Mouse (Mus musculus) megakaryocyte, embryonic 14.5 days (primary cell): ENCODE results near the gene Sptssb. TPM values are rescaled to one million over a fixed set of nuclear protein-coding genes. Genes with fewer than 3 reads are reported as not detected.

Experiments used
- H3K27me3 ChIP-seq: replicated peaks from 2 replicates; pipeline ENCODE3; 2012; ENCODE audit warnings: inconsistent platforms
- H3K36me3 ChIP-seq: replicated peaks from 2 replicates; pipeline ENCODE3; 2012; ENCODE audit warnings: low read length, inconsistent platforms, mixed read lengths
- H3K4me1 ChIP-seq: 2 replicates; pipeline ENCODE4 v1.6.1; 2012; ENCODE audit warnings: inconsistent platforms
- H3K4me3 ChIP-seq: replicated peaks from 2 replicates; pipeline ENCODE3; 2012; ENCODE audit warnings: moderate library complexity, mild to moderate bottlenecking, inconsistent platforms
- H3K9me3 ChIP-seq: 2 replicates; pipeline ENCODE4 v1.6.1; 2012; ENCODE audit warnings: inconsistent platforms
- FLI1 ChIP-seq: IDR thresholded peaks from 2 replicates; pipeline ENCODE4 v1.6.1; 2012; ENCODE audit warnings: low read length, inconsistent platforms, mixed read lengths
- GATA1 ChIP-seq: IDR thresholded peaks from 3 replicates; pipeline ENCODE4 v1.6.1; 2012; ENCODE audit warnings: mixed read lengths, low read length, inconsistent platforms, borderline replicate concordance
- polyA plus RNA-seq: library from polyadenylated mRNA; stranded (reverse); fragments of >175 nt; gene quantifications from 2 replicates; pipeline ENCODE4 v1.2.3, GENCODE M21; 2012; ENCODE audit warnings: low replicate concordance; ENCODE audit not compliant: insufficient read depth

The Sptssb gene
- polyA plus RNA-seq, 1 experiment: not detected

DNA sequence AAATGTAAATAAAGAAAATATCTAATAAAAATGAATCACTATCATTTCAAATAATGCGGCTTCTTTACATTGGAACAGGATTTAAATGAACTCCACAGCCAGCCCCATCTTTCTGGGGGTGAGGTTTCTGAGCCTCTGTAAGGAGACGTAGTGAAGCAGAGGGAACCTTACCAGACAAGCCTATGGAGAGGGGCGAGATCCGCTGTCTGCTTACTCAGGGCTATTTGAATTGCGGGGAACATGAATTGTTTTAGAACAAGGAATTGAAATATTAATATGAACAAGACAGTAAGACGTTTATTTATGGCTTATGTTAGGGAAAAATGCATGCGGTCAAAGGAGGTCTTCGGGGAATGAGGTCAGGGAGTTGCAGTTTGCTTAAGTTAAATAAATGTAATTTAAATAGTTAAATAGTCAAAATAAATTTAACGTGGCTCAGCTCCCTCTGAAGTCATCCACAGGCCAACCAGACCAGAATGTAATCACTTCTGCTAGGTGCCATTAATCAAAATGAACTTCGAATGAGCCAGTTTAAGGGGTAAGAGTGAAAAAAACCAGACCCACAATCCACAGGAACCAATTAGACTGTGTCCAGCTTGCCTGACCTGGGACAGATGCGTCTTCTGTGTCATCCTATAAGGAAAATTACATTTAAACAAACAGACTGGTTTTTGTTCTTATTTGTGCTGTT, 46.6 kb downstream of the Sptssb start:
- TF ChIP-seq FLI1 (no peak), GATA1 (no peak)
- H3K4me1 ChIP-seq: no peaks in the 10 kb centered on the region
- H3K9me3 ChIP-seq: no peaks in the 10 kb centered on the region; the same call in 1 of the 2 replicates
- no peaks in the 10 kb centered on the region for H3K36me3 ChIP-seq
- no peak overlapping the region for H3K4me3 ChIP-seq
- no peaks in the 10 kb centered on the region for H3K27me3 ChIP-seq

DNA sequence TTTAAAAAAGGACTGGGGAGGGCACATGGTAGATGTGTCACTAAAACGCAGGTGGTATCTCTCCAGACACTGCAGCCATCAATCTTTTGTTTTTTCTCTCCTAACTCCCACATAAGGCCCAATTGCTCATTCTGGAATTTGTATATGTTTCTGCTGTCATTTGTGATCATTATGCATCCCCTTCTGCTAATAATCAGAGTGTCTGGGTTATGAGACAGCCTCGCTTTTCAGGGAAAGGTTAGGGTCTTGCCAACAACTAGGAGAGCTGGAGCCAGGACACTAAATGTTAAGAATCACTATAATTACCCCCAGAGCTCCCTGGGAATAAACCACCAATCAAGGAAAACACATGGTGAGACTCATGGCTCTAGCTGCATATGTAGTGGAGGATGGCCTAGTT, 47.3 kb downstream of the Sptssb start:
- Histone ChIP-seq H3K4me3 (no peak overlapping the region), H3K9me3 (no peaks in the 10 kb centered on the region; the same call in 1 of the 2 replicates), H3K36me3 (no peaks in the 10 kb centered on the region), H3K27me3 (no peaks in the 10 kb centered on the region), H3K4me1 (no peaks in the 10 kb centered on the region)
- TF ChIP-seq FLI1 (no peak), GATA1 (no peak)

DNA sequence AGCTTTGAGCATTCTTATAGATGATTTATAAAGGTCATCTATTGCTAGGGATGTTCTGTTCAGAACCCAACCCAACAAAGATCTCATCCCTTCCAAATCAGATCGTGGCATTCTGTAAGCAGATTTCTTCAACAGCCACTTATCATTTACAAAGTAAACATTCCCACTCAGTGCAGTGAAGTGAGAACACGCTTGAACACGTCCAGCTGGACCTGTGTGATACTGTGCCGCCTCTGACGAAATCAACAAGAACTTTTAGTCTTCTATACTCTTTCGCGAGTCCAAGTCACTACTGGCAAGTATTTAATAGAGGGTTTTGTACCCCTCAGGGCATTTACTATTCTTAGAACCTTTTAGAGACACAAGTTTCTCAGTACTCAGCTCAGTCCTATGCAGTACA, 51.3 kb downstream of the Sptssb start:
- no peak overlapping the region for H3K4me3 ChIP-seq
- no peaks in the 10 kb centered on the region; the same call in 1 of the 2 replicates for H3K9me3 ChIP-seq
- no peaks in the 10 kb centered on the region for H3K27me3 ChIP-seq
- no peaks in the 10 kb centered on the region for H3K36me3 ChIP-seq
- no peaks in the 10 kb centered on the region for H3K4me1 ChIP-seq
- TF ChIP-seq GATA1 (no peak), FLI1 (no peak)

DNA sequence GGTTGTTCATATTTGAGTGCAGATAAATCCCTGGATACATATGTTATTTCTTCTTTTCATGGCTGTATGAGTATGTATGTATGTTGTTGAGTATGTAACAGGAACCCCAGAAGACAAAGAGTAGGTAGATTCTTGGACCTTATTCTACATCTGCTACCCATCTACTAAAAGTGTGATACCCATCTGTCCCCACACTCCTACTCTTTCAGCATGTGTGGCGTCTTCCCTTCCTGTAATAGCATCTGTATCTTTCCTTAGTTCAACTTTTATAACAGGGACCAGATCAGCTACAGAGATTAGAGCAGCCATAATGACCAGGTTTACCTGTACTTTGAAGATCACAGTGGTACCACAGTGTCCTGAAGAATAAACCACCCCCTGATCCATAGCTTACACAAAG, 56.6 kb downstream of the Sptssb start:
- no peak overlapping the region for H3K4me3 ChIP-seq

DNA sequence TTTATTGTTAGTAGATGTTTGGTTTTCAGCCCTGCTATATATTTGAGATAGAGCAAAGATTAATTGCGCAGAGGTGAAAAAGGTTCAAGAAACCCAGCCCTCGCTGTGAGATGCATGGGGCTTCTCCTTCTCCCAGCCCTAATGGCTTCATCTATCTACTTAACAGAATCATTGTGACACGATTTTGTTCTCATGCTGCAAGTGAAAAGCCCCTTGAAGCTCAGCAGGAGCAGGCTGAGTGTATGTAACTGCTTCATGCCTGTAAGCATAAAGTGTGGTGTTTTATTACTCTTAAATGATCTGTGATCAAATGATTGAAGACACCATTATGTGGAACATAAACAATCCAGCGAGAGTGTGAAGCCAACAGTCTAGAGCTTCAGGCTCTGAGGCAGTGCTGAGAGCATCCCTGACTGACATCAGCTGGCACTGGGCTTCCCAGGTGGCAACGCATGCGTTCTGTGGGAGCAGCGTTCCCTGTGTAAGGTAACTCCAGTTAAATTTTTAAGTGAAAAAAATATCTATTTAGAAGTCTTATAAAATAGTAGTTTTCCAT, 58.8 kb downstream of the Sptssb start:
- Histone ChIP-seq H3K36me3 (no peaks in the 10 kb centered on the region), H3K27me3 (no peaks in the 10 kb centered on the region), H3K4me3 (no peak overlapping the region), H3K4me1 (no peaks in the 10 kb centered on the region), H3K9me3 (no peaks in the 10 kb centered on the region)
- no peak for TF ChIP-seq FLI1
- no peak for TF ChIP-seq GATA1

More for the DNA sequence above, 56.6 kb downstream of the Sptssb start:
- TF ChIP-seq FLI1 (no peak), GATA1 (no peak)
- Histone ChIP-seq H3K27me3 (no peaks in the 10 kb centered on the region), H3K4me1 (no peaks in the 10 kb centered on the region), H3K9me3 (no peaks in the 10 kb centered on the region), H3K36me3 (no peaks in the 10 kb centered on the region)

DNA sequence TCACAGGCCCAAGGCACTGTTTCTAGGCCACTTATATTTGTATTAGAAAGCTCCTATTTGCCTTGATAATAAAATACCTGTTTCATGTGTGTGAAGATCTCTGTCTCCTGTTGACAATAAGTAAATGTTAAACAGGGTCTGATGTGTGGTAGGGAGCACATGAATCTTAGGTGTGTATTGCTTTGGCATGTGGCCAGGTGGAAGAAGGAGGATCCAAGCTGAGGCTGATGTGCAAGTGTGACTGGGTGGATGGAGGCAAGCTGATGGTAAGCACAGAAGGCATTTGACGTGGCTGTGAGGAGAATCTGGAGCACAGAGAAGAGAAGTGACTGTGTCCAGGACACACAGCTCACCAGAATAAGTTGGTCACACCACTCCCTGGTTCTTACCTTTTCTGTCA, 60.6 kb downstream of the Sptssb start:
- Histone ChIP-seq H3K27me3 (no peaks in the 10 kb centered on the region), H3K4me3 (no peak overlapping the region)
- TF ChIP-seq GATA1 (no peak), FLI1 (no peak)

DNA sequence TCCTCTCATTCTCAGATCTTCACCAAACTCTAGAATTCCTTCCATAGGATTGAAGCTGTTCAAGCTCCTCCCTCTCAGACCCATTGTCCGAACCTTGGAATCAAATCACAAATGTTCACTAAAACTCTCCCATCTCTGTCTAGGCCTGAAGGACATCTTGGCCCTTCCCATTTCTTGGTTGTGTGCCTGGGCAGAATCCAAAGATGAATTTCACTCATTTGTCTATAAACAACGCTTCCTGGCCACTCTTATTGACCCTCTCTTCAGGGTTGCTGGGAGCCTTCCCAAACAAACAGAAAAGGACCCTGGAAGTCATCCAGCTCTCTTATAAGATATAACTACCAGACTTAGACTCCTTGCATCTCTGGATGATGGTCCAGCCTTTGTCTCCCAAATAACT, 61.8 kb downstream of the Sptssb start:
- Histone ChIP-seq H3K4me3 (no peak overlapping the region), H3K36me3 (no peaks in the 10 kb centered on the region), H3K27me3 (no peaks in the 10 kb centered on the region), H3K9me3 (peaks cover 17% of the 10 kb centered on the region), H3K4me1 (no peaks in the 10 kb centered on the region)
- no peak for TF ChIP-seq GATA1

More for the DNA sequence above, 60.6 kb downstream of the Sptssb start:
- H3K9me3 ChIP-seq: peaks cover 7% of the 10 kb centered on the region; the same call in 1 of the 2 replicates
- no peaks in the 10 kb centered on the region for H3K4me1 ChIP-seq
- H3K36me3 ChIP-seq: no peaks in the 10 kb centered on the region

DNA sequence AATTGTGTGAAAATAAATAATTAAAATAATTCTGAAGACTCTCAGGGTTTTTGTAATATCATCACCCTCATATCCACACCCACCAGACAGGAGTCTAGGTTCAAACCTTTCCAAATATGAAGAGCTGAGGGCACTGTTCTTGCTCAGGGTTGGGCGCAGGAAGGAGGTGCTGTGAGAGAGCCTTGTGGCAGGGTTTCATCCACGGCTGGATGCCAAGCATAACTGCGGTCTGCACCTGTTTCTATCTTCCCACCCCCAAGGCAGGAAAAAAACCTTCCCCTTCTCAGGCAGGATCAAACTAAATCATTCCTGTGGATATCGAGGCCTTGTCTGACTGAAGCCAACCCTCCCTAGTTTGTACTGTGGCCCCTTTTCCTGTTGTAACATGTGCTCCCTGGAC, 62.2 kb downstream of the Sptssb start:
- Histone ChIP-seq H3K4me3 (no peak overlapping the region), H3K4me1 (no peaks in the 10 kb centered on the region), H3K9me3 (peaks cover 19% of the 10 kb centered on the region), H3K27me3 (no peaks in the 10 kb centered on the region), H3K36me3 (no peaks in the 10 kb centered on the region)
- no peak for TF ChIP-seq GATA1
- TF ChIP-seq FLI1: no peak

DNA sequence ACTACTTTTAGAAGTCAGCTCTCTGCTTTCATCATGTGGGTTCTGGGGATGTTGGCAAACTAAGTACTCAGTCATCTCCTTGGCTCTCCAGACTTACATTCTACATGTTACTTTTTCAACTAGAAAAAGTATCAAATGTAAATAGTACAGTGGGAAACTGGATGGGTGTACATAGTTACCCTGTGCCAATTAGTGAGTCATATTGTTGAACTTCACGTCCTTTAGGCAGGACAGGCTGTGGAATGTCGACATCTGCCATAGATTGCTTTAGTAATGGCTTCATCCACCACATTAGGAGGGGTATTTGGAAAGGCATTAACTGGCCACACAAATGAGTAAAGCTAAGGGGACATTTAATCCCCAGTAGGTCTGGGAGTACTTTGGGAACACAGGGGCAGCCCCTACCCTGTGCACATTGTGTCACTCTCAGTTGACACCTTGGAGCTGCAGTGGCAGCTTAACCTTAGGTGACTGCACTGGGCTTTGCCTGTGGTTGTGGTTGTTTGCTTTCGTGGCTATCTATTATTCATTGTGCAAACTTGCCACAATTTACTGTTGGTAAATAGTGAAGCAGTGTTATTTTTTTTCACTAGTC, 66.8 kb downstream of the Sptssb start:
- Histone ChIP-seq H3K9me3 (peaks cover 19% of the 10 kb centered on the region), H3K27me3 (no peaks in the 10 kb centered on the region), H3K36me3 (no peaks in the 10 kb centered on the region), H3K4me1 (no peaks in the 10 kb centered on the region), H3K4me3 (no peak overlapping the region)
- TF ChIP-seq GATA1 (no peak), FLI1 (no peak)

DNA sequence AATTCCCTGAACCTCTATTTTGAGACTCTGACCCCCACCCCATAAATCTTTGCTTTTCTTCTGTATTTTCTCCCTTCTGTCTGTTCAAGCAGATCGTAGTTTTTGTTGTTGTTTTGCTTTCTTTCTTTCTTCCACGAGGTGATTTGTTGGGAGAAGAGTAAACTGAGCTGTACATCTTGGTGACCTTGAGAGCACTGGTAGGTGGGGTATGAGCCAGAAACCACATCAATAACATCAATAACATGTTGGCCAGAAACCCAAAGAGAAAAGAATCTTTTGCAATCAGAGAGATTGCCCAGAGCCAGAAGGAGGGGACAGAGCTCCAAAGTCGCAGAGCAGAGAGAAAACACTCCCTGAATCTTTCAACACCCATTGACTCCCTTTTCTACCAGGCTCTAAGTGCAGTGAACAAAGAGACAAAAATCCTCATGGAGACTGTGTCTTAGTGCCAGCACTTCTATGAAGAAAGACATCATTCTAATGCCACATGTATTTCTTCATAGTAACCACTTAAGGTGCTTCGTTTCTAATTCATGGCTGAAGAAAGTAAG, 80.4 kb downstream of the Sptssb start:
- Histone ChIP-seq H3K9me3 (peaks cover 18% of the 10 kb centered on the region), H3K4me3 (no peak overlapping the region), H3K4me1 (no peaks in the 10 kb centered on the region), H3K27me3 (no peaks in the 10 kb centered on the region), H3K36me3 (no peaks in the 10 kb centered on the region)
- TF ChIP-seq GATA1 (no peak), FLI1 (no peak)

DNA sequence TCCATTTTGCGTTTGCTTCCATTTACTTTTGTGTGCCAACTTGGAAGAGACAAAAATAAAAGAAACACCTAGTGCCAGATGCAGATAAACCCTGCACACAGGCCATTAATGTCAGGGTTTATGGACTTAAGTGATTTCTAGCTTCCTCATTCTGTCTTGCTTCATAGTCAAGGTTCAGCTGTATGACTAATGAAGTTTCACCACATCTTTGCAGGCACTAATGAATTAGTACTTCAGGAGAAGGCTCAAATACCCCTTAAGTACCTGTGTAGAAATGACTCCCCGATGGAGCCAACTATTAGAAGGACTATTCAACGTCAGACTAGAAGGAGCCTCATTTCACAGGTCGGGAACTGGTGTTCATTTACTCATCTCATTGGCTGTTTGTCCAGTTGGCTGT, 86.4 kb downstream of the Sptssb start:
- H3K9me3 ChIP-seq: no peaks in the 10 kb centered on the region
- H3K4me3 ChIP-seq: no peak overlapping the region
- H3K36me3 ChIP-seq: no peaks in the 10 kb centered on the region
- H3K27me3 ChIP-seq: no peaks in the 10 kb centered on the region
- no peaks in the 10 kb centered on the region for H3K4me1 ChIP-seq
- TF ChIP-seq GATA1: no peak
- TF ChIP-seq FLI1: no peak

Other genes with a start within 250 kb of the Sptssb start
- 0.35 and 15.5 TPM in 2 replicates for gene Nmd3, start 138.0 kb downstream of the Sptssb start, polyA plus RNA-seq
- gene Otol1, start 147.7 kb upstream of the Sptssb start, polyA plus RNA-seq: not detected in 2 replicates